Mouse (Mus musculus) 3134 (cell line): ENCODE measurements at regions not wholly inside any gene's neighbourhood (a gene's known extent, or its start where the extent isn't known, plus 50 kb on each side); places are given as distances from the start of the nearest gene placed in this dataset.

Experiments
- DNase-seq: peaks from one replicate; pipeline ENCODE4 v3.0.0-alpha.2; 2011; ENCODE audit warnings: low spot score; ENCODE audit not compliant: insufficient read length; ENCODE audit errors: extremely low read depth

GRCm38 (mm10) chr1:193663587-193663986 is 293.5 kb upstream of the Camk1g start:
- DNase-seq = no peak

GRCm38 (mm10) chr1:193662166-193662890 is 292.2 kb upstream of the Camk1g start:
- no peak for DNase-seq

GRCm38 (mm10) chr1:193661377-193661776 is 291.3 kb upstream of the Camk1g start:
- no peak for DNase-seq

GRCm38 (mm10) chr1:193655076-193655677 is 285.1 kb upstream of the Camk1g start:
- DNase-seq = no peak

GRCm38 (mm10) chr1:193650275-193650674 is 280.2 kb upstream of the Camk1g start:
- DNase-seq = no peak

- DNase-seq = no peak
These were observed 279.3 kb upstream of the Camk1g start for GRCm38 (mm10) chr1:193649400-193649799.

- DNase-seq = no peak
These were observed 277.5 kb upstream of the Camk1g start for GRCm38 (mm10) chr1:193647371-193648270.

GRCm38 (mm10) chr1:193644506-193644905 is 274.4 kb upstream of the Camk1g start:
- DNase-seq = no peak

- DNase-seq = no peak
These were observed 266.4 kb upstream of the Camk1g start for GRCm38 (mm10) chr1:193636451-193636850.

GRCm38 (mm10) chr1:193632115-193632514 is 262.0 kb upstream of the Camk1g start:
- DNase-seq = no peak

- DNase-seq = no peak
These were observed 259.8 kb upstream of the Camk1g start for GRCm38 (mm10) chr1:193629887-193630286.

GRCm38 (mm10) chr1:193626924-193627849 is 257.1 kb upstream of the Camk1g start:
- no peak for DNase-seq

- no peak for DNase-seq
These were observed 255.2 kb upstream of the Camk1g start for GRCm38 (mm10) chr1:193625101-193625956.

- no peak for DNase-seq
These were observed 253.5 kb upstream of the Camk1g start for GRCm38 (mm10) chr1:193623571-193623970.

GRCm38 (mm10) chr1:193618250-193618649 is 248.2 kb upstream of the Camk1g start:
- DNase-seq = no peak

GRCm38 (mm10) chr1:193610471-193610870 is 240.4 kb upstream of the Camk1g start:
- no peak for DNase-seq

- no peak for DNase-seq
These were observed 229.8 kb upstream of the Camk1g start for GRCm38 (mm10) chr1:193599895-193600294.

- DNase-seq = no peak
These were observed 229.1 kb upstream of the Camk1g start for GRCm38 (mm10) chr1:193599163-193599562.

- no peak for DNase-seq
These were observed 220.3 kb upstream of the Camk1g start for GRCm38 (mm10) chr1:193590301-193590829.
